Mouse (Mus musculus): ENCODE data around the gene Rnf187. TPM values are rescaled to one million over a fixed set of nuclear protein-coding genes. Genes with fewer than 3 reads are reported as not detected.

Rnf187 gene
- 99.5 and 112 TPM in 2 replicates for polyA plus RNA-seq (2012; ENCODE audit: insufficient read depth, insufficient read length, missing spikeins)

DNA sequence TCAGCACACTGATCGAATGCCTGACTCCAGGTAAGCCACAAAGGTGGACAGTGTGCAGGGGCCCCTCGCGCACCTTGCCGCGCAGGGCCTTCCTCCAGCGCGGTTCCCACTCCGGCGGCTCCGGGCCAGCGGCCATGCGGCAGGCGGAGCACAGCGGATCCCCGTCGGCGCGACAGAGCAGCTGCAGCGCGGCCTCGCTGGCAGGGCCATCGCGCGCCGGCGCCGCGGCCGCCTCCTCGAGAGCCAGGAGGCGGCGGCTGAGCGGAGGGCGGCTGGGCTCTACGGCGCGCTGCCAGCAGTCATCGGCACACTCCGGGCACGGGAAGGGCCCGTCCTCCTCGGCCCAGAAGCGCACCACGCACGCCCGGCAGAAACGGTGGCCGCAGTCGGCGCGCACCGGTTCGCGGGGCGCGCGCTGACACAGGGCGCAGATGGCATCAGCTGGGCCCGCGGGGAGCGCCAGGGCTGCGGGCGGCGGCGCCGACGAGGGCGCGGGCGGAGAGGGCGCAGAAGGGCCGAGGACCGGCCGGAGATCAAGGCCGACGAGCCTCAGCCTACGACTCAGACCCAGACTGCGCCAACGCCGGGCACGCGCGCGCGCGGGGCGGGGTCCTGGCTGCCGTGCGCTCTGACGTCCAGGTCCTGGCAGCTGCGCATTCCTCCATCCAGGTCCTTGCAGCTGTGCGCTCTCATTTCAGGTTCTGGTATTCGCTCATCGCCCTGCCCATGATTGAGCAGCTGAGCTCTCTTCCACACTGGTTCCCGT is at the start of gene Rnf187:
TSS of gene Rnf187 (minus strand) at position 595 of the 766 bp plus-strand sequence.
- peak within 1 kb of the TSS; percentile 53 for H3K27ac ChIP-seq (ENCODE audit: insufficient read depth, low read depth, low read length)
- H3K4me1 ChIP-seq (ENCODE audit: control insufficient read depth, insufficient read depth, low read length), result peaks cover 9% of the 10 kb centered on the region; the same call in 1 of the 2 replicates
- H3K4me3 ChIP-seq (ENCODE audit: insufficient read depth, low read length), result peak within 1 kb of the TSS; percentile 89
- TF ChIP-seq POLR2A (IDR thresholded peaks at IDR 0.05; ENCODE audit: borderline replicate concordance, low read depth, low read length) (no peak), CTCF (IDR thresholded peaks at IDR 0.05; ENCODE audit: low read depth, low read length) (no peak)

DNA sequence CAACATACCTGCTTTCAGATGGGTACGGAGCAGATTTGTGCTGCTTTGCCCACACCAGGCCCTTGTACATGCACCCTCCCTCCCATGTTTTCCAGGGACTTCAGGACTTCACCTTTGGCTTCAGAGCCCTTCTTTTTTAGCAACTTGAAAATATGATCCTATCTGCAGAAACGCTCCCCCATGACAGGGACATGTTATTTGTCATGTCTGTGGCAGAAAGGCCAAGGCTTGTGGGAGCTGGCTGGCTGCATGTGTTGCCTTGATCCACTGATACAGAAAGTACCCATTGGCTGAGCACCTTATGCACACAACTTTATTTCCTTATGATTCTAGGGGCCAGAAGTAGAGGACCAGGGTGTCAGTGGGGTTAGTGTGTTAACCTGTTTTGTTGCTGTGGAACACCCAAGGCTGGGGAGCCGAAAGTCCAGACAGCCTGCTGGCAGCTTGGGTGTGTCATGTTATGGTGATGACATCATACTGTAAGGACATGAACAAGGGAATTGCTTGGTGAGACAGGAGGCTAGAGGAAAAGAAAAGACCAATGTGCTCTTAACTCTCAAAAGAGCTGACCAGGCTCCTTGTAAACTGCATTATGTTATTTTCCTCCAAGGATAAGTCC is 46.7 kb upstream of the Rnf187 start:
- peaks cover 23% of the 10 kb centered on the region for H3K4me1 ChIP-seq (ENCODE audit: control insufficient read depth, insufficient read depth, low read length)
- TF ChIP-seq CTCF (IDR thresholded peaks at IDR 0.05; ENCODE audit: low read depth, low read length) (no peak), POLR2A (IDR thresholded peaks at IDR 0.05; ENCODE audit: borderline replicate concordance, low read depth, low read length) (no peak)
- H3K27ac ChIP-seq (ENCODE audit: insufficient read depth, low read depth, low read length), result no peak overlapping the region
- H3K4me3 ChIP-seq (ENCODE audit: insufficient read depth, low read length), result no peak overlapping the region

DNA sequence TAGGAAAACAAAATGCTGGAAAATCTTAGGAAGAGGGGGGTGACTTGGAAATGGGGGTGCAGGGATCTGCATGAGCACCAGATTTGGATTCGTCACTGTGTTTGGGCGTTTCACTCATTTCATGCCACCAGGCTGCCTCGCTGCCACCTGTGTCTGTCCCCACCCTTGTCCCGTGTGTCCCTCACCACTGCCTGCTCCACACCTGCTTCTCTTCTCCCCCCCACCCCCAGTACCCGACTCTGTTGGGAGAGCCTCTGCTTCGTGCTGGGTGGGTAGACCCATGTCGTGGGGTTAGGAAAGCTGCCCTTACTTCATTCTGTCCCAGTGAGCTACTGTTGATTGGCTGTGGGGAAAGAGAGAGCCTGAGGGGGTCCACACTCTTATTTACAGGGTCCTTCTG is 45.9 kb upstream of the Rnf187 start:
- no peak overlapping the region for H3K27ac ChIP-seq (ENCODE audit: insufficient read depth, low read depth, low read length)
- H3K4me3 ChIP-seq (ENCODE audit: insufficient read depth, low read length), result no peak overlapping the region
- peaks cover 26% of the 10 kb centered on the region for H3K4me1 ChIP-seq (ENCODE audit: control insufficient read depth, insufficient read depth, low read length)
- TF ChIP-seq CTCF (IDR thresholded peaks at IDR 0.05; ENCODE audit: low read depth, low read length) (no peak), POLR2A (IDR thresholded peaks at IDR 0.05; ENCODE audit: borderline replicate concordance, low read depth, low read length) (no peak)

DNA sequence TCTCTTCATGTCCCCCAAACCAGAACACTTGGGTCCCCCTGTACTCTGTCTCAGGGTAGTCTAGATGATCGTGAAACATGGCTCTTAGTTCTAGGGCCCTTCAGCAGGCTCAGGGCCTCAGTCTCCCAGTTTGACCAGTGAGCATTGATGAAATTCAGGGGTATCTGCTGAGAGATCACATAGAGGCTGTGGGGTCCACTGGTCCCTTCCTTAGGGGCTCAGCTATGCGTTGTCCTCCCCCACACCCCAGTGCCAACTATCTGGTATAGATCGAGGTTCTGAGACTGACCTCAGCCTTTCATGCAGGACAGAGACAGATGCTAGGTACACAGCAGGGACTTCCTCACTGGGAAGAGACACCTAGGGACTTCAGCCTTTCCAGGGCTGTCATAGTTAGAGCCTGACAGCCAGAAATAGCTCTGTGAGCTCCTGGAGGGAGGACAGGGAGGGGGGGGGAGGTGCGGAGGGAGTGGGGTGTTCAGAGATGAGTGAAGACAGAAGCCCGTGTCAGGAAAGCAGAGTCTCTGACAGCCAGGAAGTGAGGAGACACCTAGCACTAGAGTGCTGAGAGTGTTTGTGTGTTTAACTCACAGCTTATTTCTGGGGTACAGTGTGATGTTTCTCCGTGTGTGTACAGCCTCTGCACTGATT is 45.1 kb upstream of the Rnf187 start:
- peaks cover 26% of the 10 kb centered on the region for H3K4me1 ChIP-seq (ENCODE audit: control insufficient read depth, insufficient read depth, low read length)
- no peak for TF ChIP-seq CTCF (IDR thresholded peaks at IDR 0.05; ENCODE audit: low read depth, low read length)
- no peak for TF ChIP-seq POLR2A (IDR thresholded peaks at IDR 0.05; ENCODE audit: borderline replicate concordance, low read depth, low read length)
- no peak overlapping the region for H3K27ac ChIP-seq (ENCODE audit: insufficient read depth, low read depth, low read length)
- H3K4me3 ChIP-seq (ENCODE audit: insufficient read depth, low read length), result no peak overlapping the region

DNA sequence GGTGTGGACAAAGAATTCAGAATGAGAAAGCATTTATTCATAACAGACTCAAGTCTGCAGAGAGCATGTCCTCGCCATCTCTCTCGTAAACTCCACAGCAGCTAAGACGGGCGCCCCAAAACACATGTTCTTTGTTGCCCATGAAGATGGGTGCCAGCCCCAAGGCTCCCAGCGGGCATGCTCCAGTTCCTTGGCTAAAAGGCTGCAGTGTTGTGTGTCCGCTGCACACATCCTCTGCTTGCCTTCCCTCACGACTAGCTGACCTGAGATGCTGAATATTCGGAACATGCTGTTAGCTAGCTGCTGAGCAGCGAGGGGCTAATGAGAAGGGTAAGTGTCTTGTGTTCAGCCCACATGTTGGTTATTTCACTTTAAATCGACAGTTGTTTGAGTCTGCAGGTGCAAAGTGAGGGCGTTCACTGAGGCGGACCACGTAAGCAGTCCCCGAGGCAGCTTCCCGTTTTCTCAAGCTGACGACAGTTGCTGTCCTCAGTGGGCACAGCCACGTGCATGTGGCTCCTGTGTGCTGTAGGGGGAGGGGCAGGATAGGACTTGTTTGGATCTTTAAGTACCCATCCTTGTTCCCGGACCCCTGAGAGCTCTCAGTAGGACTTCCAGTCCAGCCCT is 43.9 kb upstream of the Rnf187 start:
- TF ChIP-seq POLR2A (IDR thresholded peaks at IDR 0.05; ENCODE audit: borderline replicate concordance, low read depth, low read length) (no peak), CTCF (IDR thresholded peaks at IDR 0.05; ENCODE audit: low read depth, low read length) (no peak)
- H3K4me3 ChIP-seq (ENCODE audit: insufficient read depth, low read length), result peak overlapping the region; percentile 10; the same call in 1 of the 2 replicates
- H3K27ac ChIP-seq (ENCODE audit: insufficient read depth, low read depth, low read length), result peak overlapping the region; percentile 55
- H3K4me1 ChIP-seq (ENCODE audit: control insufficient read depth, insufficient read depth, low read length), result peaks cover 26% of the 10 kb centered on the region

DNA sequence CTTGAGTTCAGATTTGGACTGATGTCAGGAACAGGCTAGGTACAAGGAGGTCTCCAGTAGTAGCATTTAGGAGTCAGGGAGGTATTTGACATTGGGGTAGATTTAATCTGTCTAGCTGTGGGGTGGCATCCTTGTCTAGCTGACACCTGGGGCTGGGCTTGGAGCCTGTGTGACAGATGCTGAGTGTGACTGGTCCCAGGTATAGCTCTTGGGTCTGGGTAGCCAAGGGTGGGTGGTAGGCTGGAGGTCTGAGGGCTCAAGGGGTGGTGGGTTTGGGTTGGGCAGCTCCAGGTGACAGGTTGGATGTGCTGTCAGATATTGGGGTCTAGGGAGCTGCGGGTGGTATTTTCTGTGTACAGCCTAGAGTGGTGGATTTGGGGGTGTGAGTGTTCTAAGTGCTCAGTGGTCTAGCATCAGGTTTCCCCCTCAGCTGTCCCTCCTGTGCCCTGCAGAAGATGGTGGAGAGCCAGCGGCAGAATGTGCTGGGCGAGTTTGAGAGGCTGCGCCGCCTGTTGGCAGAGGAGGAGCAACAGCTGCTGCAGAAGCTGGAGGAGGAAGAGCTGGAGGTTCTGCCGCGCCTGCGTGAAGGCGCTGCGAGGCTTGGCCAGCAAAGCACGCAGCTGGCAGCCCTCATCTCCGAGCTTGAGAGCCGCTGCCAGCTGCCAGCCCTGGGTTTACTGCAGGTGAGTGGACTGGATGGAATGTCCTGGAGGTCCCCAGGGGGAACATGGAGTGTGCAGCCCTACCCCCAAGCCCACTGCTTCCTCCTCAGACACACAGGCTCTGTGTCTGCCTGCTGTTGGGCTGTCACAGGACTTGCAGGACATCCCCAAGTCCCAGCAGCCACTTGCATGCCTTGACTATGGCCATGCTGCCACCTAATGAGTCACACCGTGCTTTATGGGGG is 43.1 kb upstream of the Rnf187 start:
- H3K4me1 ChIP-seq (ENCODE audit: control insufficient read depth, insufficient read depth, low read length), result peaks cover 26% of the 10 kb centered on the region
- TF ChIP-seq POLR2A (IDR thresholded peaks at IDR 0.05; ENCODE audit: borderline replicate concordance, low read depth, low read length) (no peak), CTCF (IDR thresholded peaks at IDR 0.05; ENCODE audit: low read depth, low read length) (peak; percentile 50)
- H3K4me3 ChIP-seq (ENCODE audit: insufficient read depth, low read length), result peak overlapping the region; percentile 10
- peak overlapping the region; percentile 55 for H3K27ac ChIP-seq (ENCODE audit: insufficient read depth, low read depth, low read length)

DNA sequence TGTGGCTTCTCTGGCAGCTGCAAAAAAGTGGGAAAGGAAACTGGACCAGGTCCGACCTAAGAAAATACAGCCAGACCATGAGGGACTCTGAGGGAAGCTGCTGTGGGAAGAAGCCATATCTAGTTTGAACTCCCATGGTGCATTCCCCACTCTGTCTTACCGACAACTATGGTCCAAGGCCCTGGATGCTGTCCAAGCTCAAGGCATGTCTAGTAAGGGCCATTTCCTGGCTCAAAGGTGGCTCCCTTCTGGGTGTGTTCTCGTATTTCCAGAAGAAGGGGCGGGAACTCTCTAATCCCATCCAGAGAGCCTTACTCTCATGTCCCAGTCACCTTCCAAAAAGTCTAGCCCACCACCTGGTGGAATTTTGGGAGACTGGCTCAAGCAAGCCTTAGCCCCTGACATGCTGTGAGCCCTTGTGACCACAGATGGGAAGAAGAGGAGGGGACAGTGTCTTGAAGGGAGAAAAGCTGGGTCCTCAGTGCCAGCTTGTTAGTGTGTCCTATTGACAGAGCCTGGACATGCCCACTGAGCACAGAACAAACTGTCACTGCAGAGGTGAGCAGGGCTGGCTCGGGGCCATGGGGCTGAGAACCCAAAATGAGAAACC is 41.8 kb upstream of the Rnf187 start:
- Histone ChIP-seq H3K4me1 (ENCODE audit: control insufficient read depth, insufficient read depth, low read length) (peaks cover 28% of the 10 kb centered on the region), H3K27ac (ENCODE audit: insufficient read depth, low read depth, low read length) (0 out of 2 replicates have a peak overlapping the region, but pooled peaks have one; percentile 3), H3K4me3 (ENCODE audit: insufficient read depth, low read length) (peak overlapping the region; percentile 97)
- no peak for TF ChIP-seq POLR2A (IDR thresholded peaks at IDR 0.05; ENCODE audit: borderline replicate concordance, low read depth, low read length)
- TF ChIP-seq CTCF (IDR thresholded peaks at IDR 0.05; ENCODE audit: low read depth, low read length), result no peak; the same call in 1 of the 2 replicates

DNA sequence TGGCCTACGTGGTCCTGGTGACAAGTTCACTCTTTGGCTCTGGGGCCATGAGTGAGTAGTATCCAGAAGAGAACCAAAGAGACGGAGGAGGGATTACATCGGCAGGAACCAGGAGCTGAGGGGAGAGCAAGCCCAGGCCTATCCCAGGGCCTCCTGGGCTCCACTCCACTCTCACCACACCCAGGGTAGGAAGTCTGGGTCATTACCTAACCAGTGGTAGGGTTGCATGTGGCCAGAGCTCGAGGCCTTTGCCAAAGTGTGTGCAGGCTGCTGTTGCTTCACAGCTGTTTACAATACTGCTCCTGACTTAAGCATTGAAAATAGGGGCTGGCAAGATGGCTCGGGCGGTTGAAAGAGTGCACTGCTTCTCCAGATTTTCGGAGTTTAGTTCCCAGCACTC is 40.9 kb upstream of the Rnf187 start:
- TF ChIP-seq POLR2A (IDR thresholded peaks at IDR 0.05; ENCODE audit: borderline replicate concordance, low read depth, low read length) (no peak), CTCF (IDR thresholded peaks at IDR 0.05; ENCODE audit: low read depth, low read length) (no peak)
- Histone ChIP-seq H3K4me3 (ENCODE audit: insufficient read depth, low read length) (peak overlapping the region; percentile 97), H3K27ac (ENCODE audit: insufficient read depth, low read depth, low read length) (peak overlapping the region; percentile 66), H3K4me1 (ENCODE audit: control insufficient read depth, insufficient read depth, low read length) (peaks cover 28% of the 10 kb centered on the region)
